Mouse (Mus musculus): ENCODE measurements around the gene Ebf3.

The Ebf3 gene

GRCm38 (mm10) chr7:137313904-137314691 lies at the start of gene Ebf3:
Gene Ebf3 (minus strand): TSS chr7:137314445.
- no peak for DNase-seq (ENCODE audit: low spot score)

DNA sequence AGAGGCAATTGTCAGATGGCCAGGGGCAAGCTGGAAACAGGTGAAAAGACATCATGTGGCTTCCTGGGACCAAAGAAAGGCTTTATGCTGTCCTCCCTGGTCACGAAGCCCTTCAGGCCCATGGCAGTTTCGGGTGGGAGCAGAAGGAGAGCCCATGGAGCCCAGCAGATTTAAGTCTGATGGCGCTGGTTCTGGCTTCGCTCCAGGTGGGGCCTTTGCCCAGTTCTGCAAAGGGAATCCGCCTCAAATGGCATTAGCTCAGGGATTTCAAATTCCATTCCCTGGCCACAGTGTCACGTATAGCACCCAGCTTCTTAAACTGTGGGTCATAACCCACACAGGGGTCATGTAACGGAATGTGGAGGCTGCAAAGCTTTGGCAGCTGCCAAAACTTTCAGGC lies 32.6 kb upstream of the Ebf3 start:
- no peak for DNase-seq (ENCODE audit: low spot score)

DNA sequence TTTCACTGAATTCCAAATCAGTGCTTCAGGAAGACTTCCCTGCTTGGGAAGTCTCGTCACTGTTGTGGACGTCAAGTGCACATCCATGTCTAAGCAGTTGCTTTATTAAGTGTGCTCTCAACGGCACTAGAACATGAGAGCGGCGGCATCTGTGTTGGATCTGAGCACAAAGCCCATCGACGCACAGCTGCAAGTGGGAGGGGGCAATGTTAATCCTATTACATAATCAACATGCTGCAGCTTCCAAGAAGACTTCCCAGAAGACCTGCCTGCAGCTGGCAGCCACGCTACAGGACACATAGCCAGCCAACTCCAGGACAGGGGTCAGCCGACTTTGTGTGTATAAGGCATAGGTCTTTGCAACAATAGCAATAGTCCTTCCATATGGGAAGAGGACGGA lies 31.8 kb upstream of the Ebf3 start:
- DNase-seq (ENCODE audit: low spot score), result no peak

DNA sequence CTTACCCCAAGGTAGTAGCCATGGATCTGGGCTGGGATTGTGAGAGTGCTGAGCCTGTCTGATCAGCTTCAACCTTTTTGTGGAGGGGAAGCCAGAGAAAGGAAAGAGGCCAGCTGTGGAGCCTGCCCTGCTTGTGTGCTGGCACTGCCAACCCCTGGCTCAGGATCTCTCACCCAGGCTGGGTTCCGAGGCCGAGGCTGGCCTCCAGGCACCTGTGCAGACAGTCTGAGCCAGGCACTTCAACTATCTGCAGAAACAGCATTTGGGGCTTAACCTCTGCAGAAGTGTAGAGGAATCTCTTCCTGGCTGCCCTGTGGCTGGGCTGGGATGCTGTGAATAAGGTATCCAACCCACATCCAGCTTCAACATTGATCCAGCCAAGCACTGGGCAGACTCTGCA lies 19.7 kb upstream of the Ebf3 start:
- DNase-seq (ENCODE audit: low spot score), result no peak

- no peak for DNase-seq (ENCODE audit: low spot score)
These were observed 8.7 kb upstream of the Ebf3 start for GRCm38 (mm10) chr7:137322926-137323325.

- no peak for DNase-seq (ENCODE audit: low spot score)
These were observed 7.9 kb upstream of the Ebf3 start for GRCm38 (mm10) chr7:137321961-137322784.

DNA sequence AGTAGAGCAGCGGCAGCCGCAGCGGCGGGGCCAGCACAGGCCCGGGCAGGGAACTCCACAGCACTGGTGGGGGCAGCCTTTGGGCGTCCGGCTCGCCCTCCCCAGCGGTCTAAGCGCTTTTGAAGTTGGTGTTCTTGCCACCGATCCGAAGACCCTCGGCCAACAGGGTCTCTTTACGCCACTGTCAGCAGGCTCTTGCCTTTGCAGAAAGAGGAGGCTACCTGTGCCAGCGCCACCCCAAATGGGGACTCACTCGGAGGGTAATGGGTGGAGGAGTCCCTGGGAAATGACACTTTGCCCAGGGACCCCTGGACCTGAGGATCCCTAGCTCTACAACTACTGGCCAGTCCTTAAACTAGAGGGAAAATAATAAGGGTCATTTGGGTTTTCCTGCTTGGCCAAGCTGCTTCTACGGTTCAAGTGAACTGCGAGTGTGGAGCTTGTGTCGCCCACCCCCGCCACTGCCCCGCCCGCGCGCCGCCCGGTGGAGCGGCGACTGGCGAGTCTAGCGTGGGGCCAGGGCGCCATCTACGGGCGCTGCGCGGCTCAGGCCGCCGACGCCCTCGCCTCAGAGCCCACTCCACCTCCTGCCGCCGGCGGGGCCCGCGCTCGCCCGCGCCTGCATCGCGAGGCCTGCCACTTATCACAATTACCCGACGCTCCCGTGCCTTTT lies 7.0 kb upstream of the Ebf3 start:
- no peak for DNase-seq (ENCODE audit: low spot score)

DNA sequence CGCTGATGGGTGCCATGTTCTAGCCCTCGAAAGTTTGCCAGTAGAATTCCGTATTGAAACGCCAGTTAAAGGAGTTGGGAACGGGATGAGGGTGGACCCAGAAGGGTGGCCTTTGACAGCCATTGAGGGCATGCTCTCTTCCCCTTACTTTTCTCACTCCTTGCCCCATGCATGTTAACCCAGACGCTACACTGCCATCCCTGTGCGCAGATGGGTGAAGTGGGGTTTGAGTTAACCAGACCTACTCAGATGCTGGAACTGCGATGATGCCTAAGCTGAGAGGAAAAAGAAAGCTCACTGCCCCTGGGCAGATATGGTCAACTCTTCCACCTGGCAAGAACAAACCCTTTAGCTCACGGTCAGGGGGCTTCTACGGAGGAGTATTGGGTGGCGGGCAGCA lies 6.1 kb upstream of the Ebf3 start:
- no peak for DNase-seq (ENCODE audit: low spot score)

- no peak for DNase-seq (ENCODE audit: low spot score)
These were observed 5.0 kb upstream of the Ebf3 start for GRCm38 (mm10) chr7:137318924-137319885.

DNA sequence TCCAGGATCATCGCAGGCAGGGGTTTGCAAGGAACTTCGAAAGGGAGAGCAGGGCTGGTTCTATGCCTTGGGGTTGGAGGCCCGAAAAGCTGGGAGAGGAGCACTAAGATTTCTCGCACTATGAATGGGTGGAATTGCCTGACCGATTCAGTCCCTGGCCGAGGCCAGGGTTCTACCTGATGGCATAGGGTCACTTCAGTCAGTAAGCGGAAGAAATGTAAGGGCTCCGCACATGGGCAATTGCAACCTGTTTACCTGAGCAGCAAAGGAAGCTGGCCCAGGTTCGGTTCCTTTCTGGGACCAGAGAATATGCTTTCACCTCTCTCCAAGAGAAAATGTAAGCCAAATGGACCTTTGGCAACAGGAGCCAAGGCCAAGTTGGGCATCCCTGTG lies 4.1 kb upstream of the Ebf3 start:
- no peak for DNase-seq (ENCODE audit: low spot score)

- DNase-seq (ENCODE audit: low spot score), result no peak
These were observed 3.6 kb upstream of the Ebf3 start for GRCm38 (mm10) chr7:137317659-137318382.

DNA sequence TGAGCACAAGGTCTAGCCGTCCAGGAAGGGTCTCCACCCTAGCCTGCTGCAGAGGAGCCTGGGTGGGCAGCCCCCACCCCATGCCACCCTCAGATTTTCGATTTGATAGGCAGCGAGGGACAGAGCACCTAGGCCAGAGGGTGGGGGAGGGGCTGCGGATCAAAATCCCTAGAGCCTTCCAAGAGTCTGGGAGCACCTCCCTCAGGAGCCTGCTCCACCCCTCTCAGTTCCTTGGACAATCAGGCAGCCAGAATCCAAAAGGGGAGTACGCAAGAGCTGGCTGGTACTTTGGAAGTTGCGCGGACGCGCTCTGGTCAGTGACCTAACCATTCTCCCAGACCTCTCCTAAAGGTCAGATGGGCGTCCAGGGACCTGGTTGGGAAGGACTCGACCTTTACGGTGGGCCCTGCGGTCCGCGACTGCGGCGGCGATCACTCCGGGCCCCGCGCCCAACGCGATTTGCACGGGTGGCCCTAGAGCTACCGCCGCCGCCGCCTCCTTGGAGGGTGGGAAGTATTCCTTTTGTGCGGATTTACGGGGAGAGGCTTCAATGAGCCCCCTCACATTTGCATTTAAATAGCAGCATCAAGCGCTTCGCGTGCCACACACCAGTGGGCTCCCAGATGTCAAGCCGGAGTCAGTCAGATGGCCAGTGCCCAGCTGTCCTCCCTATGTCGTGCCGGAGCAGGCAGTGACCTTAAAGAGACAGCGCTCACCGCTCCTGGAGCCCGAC lies 2.8 kb upstream of the Ebf3 start:
- DNase-seq (ENCODE audit: low spot score), result no peak

GRCm38 (mm10) chr7:137316181-137316925 lies 2.1 kb upstream of the Ebf3 start:
- no peak for DNase-seq (ENCODE audit: low spot score)

DNA sequence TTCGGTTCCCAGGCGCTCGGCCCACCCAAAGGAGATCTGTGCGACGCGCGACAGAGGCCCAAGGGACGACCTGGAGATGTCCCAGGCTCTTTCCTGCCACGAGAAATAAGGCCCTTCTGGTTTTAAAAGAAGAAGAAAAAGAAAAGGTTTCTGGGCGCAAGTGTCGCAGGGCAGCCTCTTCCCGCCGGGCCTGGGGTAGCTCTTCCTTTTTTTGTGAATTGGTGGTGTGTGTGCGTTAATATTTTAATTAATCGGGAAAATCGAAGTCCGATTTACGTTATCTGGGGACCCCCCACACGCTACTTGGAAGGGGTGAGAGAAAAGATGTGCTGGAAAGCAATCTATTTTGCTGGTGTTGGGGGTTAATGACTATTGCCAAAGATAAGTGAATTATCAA lies 1.3 kb upstream of the Ebf3 start:
- DNase-seq (ENCODE audit: low spot score), result no peak

GRCm38 (mm10) chr7:137314710-137315543 lies 682 bp upstream of the Ebf3 start:
- DNase-seq (ENCODE audit: low spot score), result no peak

- DNase-seq (ENCODE audit: low spot score), result no peak
These were observed 902 bp downstream of the Ebf3 start for GRCm38 (mm10) chr7:137313183-137313903.

DNA sequence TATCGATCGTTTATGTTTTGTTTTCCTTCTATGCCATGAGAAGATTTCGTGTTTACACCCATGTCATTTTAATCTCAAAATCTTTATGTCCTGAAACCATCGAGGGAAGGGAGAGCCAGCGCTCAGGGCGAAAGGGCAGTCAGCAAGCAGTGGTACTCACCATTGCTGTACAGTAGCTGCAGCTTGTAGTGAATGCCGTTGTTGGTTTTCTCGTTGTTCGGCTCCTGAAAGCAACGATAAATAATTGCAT lies 1.4 kb downstream of the Ebf3 start:
- no peak for DNase-seq (ENCODE audit: low spot score)

All from layer of hippocampus, adult 11-12 months (tissue).